ENCODE assay signal across 22 mouse cellular contexts in the genomic region with DNA sequence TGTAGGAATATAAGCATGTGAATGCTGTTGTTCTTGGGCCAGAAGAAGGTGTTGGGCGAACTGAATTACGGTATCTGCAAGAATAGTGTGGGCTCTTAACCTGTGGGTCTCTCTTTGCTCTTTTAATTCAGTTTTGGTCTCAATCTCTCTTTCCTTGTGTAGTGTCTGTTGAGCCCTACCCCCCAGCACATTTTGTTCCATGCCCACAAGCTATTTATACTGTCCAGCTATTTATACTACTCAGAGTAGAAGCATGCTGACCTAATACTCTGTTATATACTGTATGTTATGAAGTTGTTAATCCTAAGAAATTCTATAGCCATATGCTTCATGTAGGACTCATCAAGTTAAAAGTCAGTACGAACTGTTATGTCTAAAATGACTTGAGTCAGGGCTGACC. TPM values are rescaled to one million over a fixed set of nuclear protein-coding genes. Genes with fewer than 3 reads are reported as not detected.
"Had no signal": no experiment of that assay in that cellular context is flagged by ENCODE, and none has a peak within 500 bp of the region (broad histone marks: within the 10 kb centered on the region; RNA-seq: fewer than 3 reads in every experiment).

No protein-coding gene starts in this region.

- ATAC-seq: forebrain, postnatal 0 days; hindbrain, postnatal 0 days; intestine, embryonic 16.5 days; liver, embryonic 12.5 days had no signal

- H3K36me3 ChIP-seq: heart, embryonic 13.5 days; heart, embryonic 15.5 days; hindbrain, embryonic 13.5 days; hindbrain, embryonic 15.5 days; kidney, embryonic 15.5 days; limb, embryonic 13.5 days; limb, embryonic 15.5 days; liver, embryonic 12.5 days had no signal

- H3K4me3 ChIP-seq: heart, embryonic 13.5 days; heart, embryonic 15.5 days; hindbrain, embryonic 13.5 days; hindbrain, embryonic 15.5 days; kidney, embryonic 15.5 days; limb, embryonic 13.5 days; limb, embryonic 15.5 days; liver, embryonic 12.5 days had no signal

- H3K9ac ChIP-seq: forebrain, postnatal 0 days; heart, embryonic 13.5 days; heart, embryonic 15.5 days; hindbrain, embryonic 13.5 days; hindbrain, embryonic 15.5 days; kidney, embryonic 15.5 days; limb, embryonic 13.5 days; limb, embryonic 15.5 days; liver, embryonic 12.5 days; liver, embryonic 14.5 days had no signal

- H3K27ac ChIP-seq: heart, embryonic 13.5 days; heart, embryonic 15.5 days; hindbrain, embryonic 13.5 days; hindbrain, embryonic 15.5 days; hindbrain, postnatal 0 days; kidney, embryonic 15.5 days; kidney, postnatal 0 days; limb, embryonic 13.5 days; limb, embryonic 15.5 days; liver, embryonic 12.5 days; liver, embryonic 14.5 days had no signal

- H3K4me1 ChIP-seq: heart, embryonic 13.5 days; heart, embryonic 15.5 days; hindbrain, embryonic 13.5 days; hindbrain, embryonic 15.5 days; kidney, embryonic 15.5 days; limb, embryonic 13.5 days; limb, embryonic 15.5 days; liver, embryonic 12.5 days had no signal

- H3K4me2 ChIP-seq: heart, embryonic 13.5 days; heart, embryonic 15.5 days; hindbrain, embryonic 13.5 days; hindbrain, embryonic 15.5 days; kidney, embryonic 15.5 days; limb, embryonic 13.5 days; limb, embryonic 15.5 days; liver, embryonic 12.5 days had no signal

- H3K27me3 ChIP-seq: heart, embryonic 13.5 days; heart, embryonic 15.5 days; hindbrain, embryonic 13.5 days; hindbrain, embryonic 15.5 days; kidney, embryonic 15.5 days; limb, embryonic 13.5 days; limb, embryonic 15.5 days; liver, embryonic 12.5 days had no signal

- H3K9me3 ChIP-seq: heart, embryonic 13.5 days; heart, embryonic 15.5 days; hindbrain, embryonic 15.5 days; kidney, embryonic 15.5 days; limb, embryonic 13.5 days; limb, embryonic 15.5 days; liver, embryonic 12.5 days had no signal

- DNase-seq: forebrain, postnatal 0 days; kidney, adult 11 months; kidney, adult 2 months; kidney, adult 9 months; kidney, postnatal 14 days; kidney, postnatal 36 days; layer of hippocampus, adult 9-11 months; layer of hippocampus, postnatal 36 days; left cerebral cortex, postnatal 4 days; lung, adult 18-20 months had no signal

RNA-seq across cellular contexts. Expression of a gene that starts 41.9 kb away (rescaled TPM):
- polyA plus RNA-seq: liver, embryonic 14.5 days had no signal
